Mouse (Mus musculus): ENCODE data around the gene Ceacam11. TPM values are rescaled to one million over a fixed set of nuclear protein-coding genes. Genes with fewer than 3 reads are reported as not detected.

Ceacam11 gene
- not detected in 2 replicates for polyA plus RNA-seq (2012; rRNA removed)

DNA sequence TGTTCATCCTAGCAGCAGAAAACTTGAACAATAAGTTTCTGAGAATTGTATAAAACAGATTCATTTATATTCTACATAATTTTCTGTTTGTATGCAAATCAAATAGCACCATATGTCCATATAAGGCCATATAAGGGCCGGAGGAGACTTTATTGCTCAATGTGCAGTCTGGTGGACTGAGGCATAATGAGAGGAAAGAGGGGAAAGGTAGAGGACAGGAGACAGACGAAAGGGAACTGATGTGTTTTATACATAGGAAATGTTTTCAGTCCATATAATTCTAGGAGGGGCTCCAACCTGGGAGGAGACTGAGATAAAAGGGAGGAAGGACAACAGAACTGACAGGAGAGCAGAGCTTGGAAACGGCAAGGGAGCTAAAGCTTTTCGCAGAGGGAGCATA, at the start of gene Ceacam11:
Gene Ceacam11, plus strand, starts transcription at position 301 of the 400 bp plus-strand sequence.

DNA sequence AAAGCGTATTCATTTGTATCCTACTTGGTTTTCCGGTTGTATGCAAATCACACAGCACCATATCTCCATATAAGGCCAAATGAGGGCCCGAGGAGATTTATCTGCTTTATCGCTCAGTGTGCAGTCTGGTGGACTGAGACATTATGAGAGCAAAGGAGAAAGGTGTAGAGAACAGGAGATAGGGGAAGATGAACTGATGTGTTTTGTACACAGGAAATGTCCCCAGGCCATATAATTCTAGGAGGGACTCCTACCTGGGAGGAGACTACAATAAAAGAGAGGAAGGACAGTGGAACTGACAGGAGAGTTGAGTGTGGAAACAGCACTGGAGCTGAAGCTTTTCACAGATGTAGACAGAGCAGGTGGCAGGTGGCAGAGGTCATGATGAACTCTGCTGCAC, 37.7 kb downstream of the Ceacam11 start, which contains the start of gene Ceacam13:
Gene Ceacam13, plus strand, starts transcription at position 301 of the 400 bp plus-strand sequence.

Other genes starting within 250 kb of the Ceacam11 start
- gene Ceacam14, start 159.5 kb upstream of the Ceacam11 start, polyA plus RNA-seq (2012; rRNA removed): not detected in 2 replicates
- gene Gm5155, start 100.4 kb upstream of the Ceacam11 start, polyA plus RNA-seq (2012; rRNA removed): not detected in 2 replicates
- not detected in 2 replicates for gene Ceacam13, start 37.8 kb downstream of the Ceacam11 start, polyA plus RNA-seq (2012; rRNA removed)
- gene Ceacam12, start 93.8 kb downstream of the Ceacam11 start, polyA plus RNA-seq (2012; rRNA removed): 0.14 TPM in 2 replicates
- gene Igfl3, start 204.4 kb downstream of the Ceacam11 start, polyA plus RNA-seq (2012; rRNA removed): not detected in 2 replicates

Data from colon, adult 2 months (tissue).